Mouse (Mus musculus): ENCODE measurements around the gene Stxbp1.

DNA sequence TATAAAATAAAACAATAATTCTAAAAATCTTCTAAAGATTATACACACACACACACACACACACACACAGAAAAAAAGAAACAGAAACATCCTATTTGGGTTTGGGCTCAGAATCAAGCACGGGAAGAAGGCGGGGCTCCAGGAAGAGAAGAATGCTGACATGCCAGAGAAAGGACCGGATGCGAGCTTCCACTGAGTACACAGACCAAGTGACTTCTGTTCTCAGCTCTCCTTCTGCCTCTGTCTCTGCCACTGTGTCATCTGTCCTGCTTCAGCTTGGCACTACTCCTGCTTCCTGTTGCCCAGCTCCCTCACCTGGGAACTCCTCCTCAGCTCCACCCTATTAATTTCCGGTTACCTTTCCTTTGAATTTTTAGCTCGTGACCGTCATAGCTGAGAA is 12.5 kb downstream of the Stxbp1 start:
- TF ChIP-seq EP300 (optimal IDR thresholded peaks at IDR 0.05) (no peak), CTCF (IDR thresholded peaks at IDR 0.05; ENCODE audit: low read depth) (no peak)
